Mouse (Mus musculus) A20 (cell line): Measurements from ENCODE around the gene R3hdm4.
A peak's percentile ranks its signal among the peaks of the same experiment; 100 is the strongest.

Source experiments
- DNase-seq: peaks from one replicate; pipeline ENCODE4 v3.0.0-alpha.2; 2011; ENCODE audit warnings: low read depth, low spot score

R3hdm4 gene

GRCm38 (mm10) chr10:79925785-79926490, 4.9 kb upstream of the R3hdm4 start:
- peak; percentile 88 for DNase-seq

DNA sequence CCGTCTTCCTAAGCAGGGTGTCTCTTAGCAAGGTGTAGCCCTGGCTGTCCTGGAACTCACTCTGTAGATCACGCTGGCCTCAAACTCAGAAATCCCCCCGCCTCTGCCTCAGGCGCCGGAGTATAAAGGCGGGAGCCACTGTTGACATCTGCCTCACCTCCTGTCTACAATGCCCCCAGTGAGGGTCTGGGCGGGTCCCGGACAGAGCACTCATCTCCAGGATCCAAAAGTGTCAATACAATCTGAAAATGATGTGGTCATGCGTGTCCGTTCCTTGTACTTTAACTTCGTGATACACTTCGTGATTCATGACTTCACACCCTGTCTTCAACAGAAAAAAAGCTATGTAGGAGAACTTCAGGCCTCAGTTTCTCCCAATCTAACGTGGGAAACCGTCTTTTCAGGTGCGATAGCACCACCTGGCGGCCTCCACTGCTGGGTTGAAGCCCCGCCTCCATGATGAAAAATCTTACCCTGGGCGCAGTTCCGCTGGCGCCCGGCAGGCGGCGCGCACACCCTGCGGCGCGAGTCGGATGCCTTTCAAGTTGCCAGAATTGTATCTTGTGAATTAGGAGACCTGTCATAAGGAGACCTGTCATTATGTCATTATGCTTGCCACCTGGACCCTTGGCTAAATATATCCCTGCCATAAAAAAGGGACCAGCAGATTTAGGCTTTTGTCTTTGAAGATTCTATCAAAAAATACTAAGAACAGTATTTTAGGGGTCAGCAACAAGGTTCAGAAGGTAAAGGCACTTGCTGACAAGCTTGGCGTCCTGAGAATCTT, 4.2 kb upstream of the R3hdm4 start:
- DNase-seq: peak; percentile 92

GRCm38 (mm10) chr10:79921572-79921971, 564 bp upstream of the R3hdm4 start:
- no peak for DNase-seq

DNA sequence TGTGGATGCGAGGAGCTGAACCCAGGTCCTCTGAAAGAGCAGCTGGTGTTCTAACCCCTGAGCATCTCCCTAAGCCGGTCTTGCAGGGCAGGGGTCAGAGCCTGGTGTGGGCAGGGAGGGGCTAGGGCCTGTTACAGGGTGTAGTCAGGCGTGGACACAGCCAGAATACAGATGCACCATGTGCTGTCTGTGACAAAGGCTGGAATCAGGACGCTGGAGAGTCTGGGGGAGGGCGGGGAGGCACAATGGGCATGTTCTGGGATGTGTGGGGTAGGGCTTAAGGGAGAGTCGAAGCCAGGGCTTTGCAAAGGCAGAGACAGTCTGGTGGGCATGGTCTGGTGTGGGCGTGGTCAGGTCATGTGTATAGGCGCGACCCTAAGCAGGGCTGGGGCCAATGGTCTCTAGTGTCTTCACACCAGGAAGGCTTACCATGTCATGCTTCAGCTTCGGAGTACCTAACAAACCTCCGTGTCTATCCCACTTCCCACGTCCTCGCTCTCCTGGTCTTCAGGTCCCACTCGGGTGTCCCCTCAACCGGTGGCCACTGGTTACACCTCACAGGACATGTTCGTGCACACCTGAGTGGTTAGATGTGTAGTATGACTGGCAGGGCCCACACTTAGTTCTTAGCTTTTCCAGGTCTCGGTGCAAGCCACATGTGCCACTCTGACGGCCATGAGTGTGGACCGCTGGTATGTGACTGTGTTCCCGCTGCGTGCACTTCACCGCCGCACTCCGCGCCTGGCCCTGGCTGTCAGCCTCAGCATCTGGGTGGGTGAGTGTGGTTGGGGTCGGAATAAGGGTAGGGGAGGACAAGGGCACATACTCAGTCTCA, 735 bp downstream of the R3hdm4 start:
- DNase-seq: no peak

GRCm38 (mm10) chr10:79919251-79919849, 1.7 kb downstream of the R3hdm4 start:
- no peak for DNase-seq

DNA sequence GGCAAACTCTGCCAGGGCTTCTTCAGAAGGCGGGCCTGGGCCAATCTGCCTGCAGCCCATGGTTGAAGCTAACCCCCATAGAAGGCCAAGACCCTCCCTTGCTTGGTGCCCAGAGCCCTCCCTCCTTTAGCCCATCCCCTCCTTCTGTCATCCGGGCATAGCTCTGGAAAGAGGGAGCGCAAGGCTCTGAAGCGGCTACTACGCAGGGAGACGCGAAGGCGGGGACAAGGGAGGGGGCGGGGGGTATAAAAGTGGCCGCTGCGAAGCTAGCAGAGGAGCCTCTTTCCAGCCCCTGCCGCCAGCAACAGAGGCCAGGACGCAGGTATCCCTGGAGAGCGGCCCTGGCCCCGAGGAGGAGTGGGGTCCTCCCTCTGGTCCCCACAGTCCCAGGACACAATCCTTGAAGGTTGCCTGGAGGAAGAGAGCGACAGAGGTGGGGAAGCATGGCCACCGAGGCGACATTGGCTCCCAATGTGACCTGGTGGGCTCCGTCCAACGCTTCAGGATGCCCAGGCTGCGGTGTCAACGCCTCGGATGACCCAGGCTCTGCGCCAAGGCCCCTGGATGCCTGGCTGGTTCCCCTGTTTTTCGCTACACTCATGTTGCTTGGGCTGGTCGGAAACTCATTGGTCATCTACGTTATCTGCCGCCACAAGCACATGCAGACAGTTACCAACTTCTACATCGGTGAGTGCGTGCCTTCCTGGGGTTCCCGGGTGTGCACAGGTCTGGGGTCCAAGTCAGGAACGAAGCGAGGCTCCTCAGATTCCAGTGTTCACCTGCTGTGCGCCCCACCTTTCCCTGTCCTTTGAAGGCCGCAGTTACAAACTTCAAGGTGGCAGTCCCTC, 2.6 kb downstream of the R3hdm4 start:
- DNase-seq: no peak

DNA sequence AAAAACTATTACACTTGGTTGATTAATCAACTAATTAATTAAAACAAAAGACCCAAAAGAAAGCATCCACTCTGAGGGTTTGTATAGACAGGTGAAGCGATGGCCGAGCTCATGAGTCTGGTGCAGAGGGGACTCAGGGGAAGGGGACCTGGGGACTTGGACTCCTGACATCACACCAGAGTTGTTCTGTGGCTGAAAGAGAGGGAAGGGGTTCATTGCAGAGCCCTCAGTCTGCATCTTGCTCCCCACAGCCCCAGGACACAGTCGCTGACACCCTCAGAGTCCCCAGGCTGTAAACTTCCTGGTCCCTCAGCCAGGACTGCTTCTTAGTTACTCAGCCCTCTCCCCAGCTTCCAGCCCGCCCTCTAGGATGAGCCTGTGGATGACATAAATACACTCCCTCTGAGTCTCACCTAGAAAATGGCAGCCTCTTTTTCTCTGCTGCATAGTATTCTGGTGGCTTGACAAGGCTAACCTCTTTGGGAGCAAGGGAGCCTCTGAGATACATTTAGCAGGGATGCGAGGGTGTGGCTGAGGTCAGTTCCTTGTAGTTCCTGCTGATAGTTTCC, 3.4 kb downstream of the R3hdm4 start:
- no peak for DNase-seq

DNA sequence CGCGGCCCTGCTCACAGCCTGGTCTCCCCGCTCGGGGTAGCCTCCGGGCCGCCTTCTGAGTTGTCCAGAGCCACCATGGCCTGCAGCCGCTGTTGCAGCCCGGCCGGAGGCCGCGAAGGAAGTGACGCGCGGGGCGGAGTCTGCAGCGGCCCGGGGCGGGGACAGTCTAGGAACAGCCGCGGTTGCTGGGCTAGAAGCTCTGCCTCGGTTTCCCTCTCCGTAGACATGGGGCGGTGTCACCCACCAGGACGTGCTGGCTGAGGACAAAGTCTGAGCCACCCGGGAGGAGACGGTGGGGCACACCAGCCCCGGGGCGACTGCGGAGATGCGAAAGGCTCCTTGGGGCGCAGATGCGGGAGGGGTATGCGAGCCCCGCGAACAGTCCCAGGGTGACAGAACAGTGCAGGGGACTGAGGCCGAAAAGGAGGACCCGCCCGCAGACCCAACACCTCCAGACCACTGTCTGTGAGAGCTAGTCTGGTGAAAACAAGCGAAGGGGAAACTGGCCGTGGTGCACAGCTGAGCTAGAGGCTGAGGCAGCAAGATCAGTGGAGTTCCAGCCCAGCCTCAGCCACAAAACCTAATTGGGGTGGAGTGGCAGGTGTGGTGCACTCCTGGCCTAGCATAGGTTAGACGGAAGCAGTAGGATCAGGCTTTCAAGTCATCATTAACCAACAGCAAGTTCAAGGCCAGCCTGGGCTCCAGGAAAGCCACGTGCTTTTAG, 4.0 kb downstream of the R3hdm4 start, which contains the start of gene Kiss1r:
Gene Kiss1r, plus strand, starts transcription at position 164 of the 724 bp plus-strand sequence.
- peak; percentile 85 for DNase-seq

DNA sequence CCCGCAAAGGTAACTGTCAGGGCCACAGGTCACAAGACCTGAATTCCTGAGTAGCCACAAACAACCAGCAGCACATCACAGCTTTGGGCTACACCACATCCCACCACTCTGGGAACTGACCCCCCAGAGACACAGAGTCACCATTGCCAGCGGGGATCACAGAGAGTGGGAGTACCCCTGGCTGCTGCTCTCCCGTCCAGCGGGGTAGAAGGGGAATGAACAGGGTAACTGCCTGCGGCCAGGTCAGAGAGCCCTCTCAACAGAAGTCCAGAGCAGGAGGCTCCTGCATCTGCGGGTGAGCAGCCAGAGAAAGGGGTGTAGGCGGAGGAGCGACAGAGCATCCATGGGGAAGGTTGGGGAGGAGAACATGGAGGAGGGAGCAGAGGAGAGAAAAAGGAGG, 4.9 kb downstream of the R3hdm4 start:
- peak; percentile 33 for DNase-seq

DNA sequence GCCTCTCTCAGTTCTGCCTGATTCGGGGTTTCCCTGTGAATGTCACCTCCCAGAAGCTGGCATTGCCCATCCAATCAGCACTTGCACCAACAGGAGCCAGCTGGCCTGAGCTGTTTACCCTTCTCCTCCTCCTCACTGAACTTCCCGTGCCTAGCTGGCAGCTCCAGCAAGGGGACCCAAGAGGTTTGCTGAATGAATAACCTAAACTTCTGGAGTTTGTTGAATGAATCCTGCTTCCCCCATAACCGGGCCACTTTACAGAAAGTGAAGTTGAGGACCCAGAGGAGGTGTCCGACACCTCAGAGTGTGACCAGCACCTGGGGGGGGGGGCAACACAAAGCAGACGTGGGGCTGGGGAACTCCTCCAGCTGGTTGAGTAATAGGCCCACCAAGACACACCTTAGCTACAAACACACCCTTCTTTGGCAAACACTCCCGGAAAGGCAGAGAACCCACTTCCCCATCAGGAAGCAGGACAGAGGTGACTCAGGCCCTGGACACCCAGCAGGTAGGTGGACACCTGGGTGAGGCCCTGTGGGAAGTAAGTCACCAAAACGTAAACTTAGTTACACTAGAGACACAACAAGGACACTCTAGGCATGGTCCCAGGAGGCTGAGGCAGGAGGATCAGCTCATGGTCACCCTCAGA, 5.9 kb downstream of the R3hdm4 start:
- DNase-seq: no peak

DNA sequence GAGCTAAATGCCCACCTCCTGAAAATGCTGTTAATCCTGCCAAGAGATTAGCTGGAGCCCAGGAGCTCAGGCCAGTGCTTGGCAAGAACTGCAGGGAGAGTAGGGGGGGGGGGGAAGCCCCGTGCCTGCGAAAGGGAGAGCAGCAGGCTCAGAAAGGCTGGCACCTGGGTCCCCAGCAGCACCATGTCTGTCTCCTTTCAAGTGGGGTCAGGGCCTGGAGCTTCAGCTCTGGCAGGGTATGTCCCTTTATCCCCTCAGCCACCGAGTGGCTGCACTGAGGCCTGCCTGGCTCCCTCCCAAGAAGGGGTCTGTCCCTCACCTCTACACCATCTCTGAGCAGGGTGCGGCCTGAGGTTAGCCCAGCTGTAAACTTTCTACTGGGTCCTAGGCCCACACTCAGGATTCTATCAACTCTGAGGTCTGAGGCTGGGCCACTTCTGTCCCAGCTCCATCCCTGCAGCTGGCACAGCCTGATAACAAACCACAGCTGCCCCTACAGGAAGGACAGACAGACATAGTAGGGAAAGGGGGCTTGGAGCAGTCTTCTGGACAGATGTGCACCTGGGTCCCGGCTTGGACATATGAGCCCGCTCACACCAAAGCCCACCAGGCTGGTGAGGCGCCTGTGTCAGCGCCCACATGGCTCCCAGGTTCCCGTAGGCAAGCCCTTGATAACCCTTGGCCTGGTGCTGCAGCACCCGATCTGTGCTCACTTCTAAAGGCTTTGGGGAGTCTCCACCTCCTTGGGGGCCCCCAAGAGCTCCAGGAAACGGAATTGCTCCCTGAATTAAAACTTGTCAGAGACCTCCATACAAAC, 6.7 kb downstream of the R3hdm4 start:
- DNase-seq: no peak

DNA sequence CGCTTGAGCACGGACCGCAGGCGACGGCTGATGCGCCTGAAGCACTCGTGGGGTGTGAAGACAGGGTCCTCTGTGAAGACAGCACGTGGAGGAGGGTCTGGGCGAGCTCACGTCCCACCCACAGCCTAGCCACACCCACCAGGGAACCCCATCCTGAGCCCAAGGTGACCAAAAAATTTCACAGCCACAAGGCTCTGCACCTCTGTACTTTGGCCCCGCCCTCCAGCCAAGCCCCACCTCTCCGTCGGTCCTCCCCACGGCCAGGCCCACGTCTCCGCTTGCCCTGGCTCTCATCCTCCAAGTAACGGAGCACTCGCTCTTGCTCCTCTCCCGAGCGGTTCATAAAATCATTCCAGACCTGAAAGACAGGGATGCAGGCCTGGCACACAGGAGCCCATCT, 8.6 kb downstream of the R3hdm4 start:
- DNase-seq: no peak

DNA sequence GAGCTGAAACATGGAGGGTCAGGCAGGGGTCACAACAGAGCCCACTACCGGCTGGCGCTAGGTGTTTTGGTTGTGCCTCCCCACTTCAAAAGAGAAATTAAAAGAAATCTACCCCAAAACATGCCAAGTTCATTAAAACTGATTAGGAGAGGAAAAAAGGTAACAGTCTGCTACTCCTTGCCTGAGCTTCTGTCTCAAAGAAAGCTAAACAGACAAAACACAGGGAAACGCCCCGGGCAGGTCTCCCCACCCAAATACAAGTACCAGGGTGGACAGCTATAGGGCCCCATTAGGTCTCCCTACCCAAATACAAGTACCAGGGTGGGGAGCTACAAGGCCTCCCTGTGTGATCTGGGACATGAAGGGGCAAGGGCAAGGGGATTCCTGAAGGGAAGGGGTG, 10.5 kb downstream of the R3hdm4 start, which contains the start of gene Gm26602:
Gene Gm26602, plus strand, starts transcription at position 301 of the 400 bp plus-strand sequence.
- DNase-seq: no peak

GRCm38 (mm10) chr10:79909092-79909922, 11.7 kb downstream of the R3hdm4 start:
- no peak for DNase-seq

- peak; percentile 99 for DNase-seq
These were observed 12.6 kb downstream of the R3hdm4 start, which contains the start of gene Med16 for GRCm38 (mm10) chr10:79908167-79909091. TSS of gene Med16 (minus strand) at chr10:79908923.

- no peak for DNase-seq
These were observed 13.6 kb downstream of the R3hdm4 start for GRCm38 (mm10) chr10:79907415-79907814.
